Mouse (Mus musculus): ENCODE data around the gene R3hdm4.

GRCm38 (mm10) chr10:79947502-79947901, 26.5 kb upstream of the R3hdm4 start:
- TF ChIP-seq POLR2A (IDR thresholded peaks at IDR 0.05; ENCODE audit: low read depth, low read length) (no peak), CTCF (IDR thresholded peaks at IDR 0.05; ENCODE audit: borderline replicate concordance, insufficient read depth, low read length) (no peak)

Data from embryonic fibroblast, embryonic 13.5 days (primary cell).